In genomic region chr11:96789990-96790389, GRCm38 (mm10) we compare ENCODE assay signal across 8 mouse cellular contexts. TPM values are rescaled to one million over a fixed set of nuclear protein-coding genes. Genes with fewer than 3 reads are reported as not detected.
DNase-seq lines count a peak whose midpoint lies in the region; ATAC-seq and TF ChIP-seq lines count a peak whose summit lies in the region.

No protein-coding gene starts in this region.

- WGBS in lung, adult 2 months = 10% methylated on average over 5 of the region's 5 CpGs
- WGBS in intestine, embryonic 14.5 days = 5% methylated on average over 5 of the region's 5 CpGs
- 9% methylated on average over 5 of the region's 5 CpGs for WGBS in neural tube, embryonic 12.5 days

- H3K4me2 ChIP-seq in intestine, embryonic 14.5 days (ENCODE audit: low read length) = peak overlapping the region; percentile 92
- H3K4me2 ChIP-seq in neural tube, embryonic 12.5 days (replicated peaks) = peak overlapping the region; percentile 78

- peak overlapping the region; percentile 89 for H3K9ac ChIP-seq in intestine, embryonic 14.5 days (ENCODE audit: low read length)
- peak overlapping the region; percentile 94 for H3K9ac ChIP-seq in neural tube, embryonic 12.5 days

- 0 out of 2 replicates have a peak, but pooled peaks cover 8% of the 10 kb centered on the region for H3K36me3 ChIP-seq in intestine, embryonic 14.5 days (ENCODE audit: control insufficient read depth, insufficient read depth, low read length)
- no peaks in the 10 kb centered on the region for H3K36me3 ChIP-seq in neural tube, embryonic 12.5 days

- H3K4me3 ChIP-seq in lung, adult 2 months (replicated peaks; ENCODE audit: extremely low read depth, low read depth, low read length) = peak overlapping the region; percentile 78
- peak overlapping the region; percentile 88 for H3K4me3 ChIP-seq in intestine, embryonic 14.5 days (ENCODE audit: low read depth, low read length)
- H3K4me3 ChIP-seq in neural tube, embryonic 12.5 days = peak overlapping the region; percentile 95

- no peak overlapping the region for H3K27ac ChIP-seq in intestine, embryonic 14.5 days (ENCODE audit: low read depth)
- no peak overlapping the region for H3K27ac ChIP-seq in neural tube, embryonic 12.5 days

- no peak for ATAC-seq in intestine, embryonic 14.5 days (replicated peaks; ENCODE audit: low FRiP score, low TSS enrichment, low read depth)
- no peak for ATAC-seq in neural tube, embryonic 12.5 days (ENCODE audit: low FRiP score, low read depth)

- H3K9me3 ChIP-seq in intestine, embryonic 14.5 days (ENCODE audit: control insufficient read depth, low read length) = no peaks in the 10 kb centered on the region
- H3K9me3 ChIP-seq in neural tube, embryonic 12.5 days = no peaks in the 10 kb centered on the region

- H3K27me3 ChIP-seq in intestine, embryonic 14.5 days (replicated peaks; ENCODE audit: control insufficient read depth, insufficient read depth, low read length) = no peaks in the 10 kb centered on the region
- no peaks in the 10 kb centered on the region for H3K27me3 ChIP-seq in neural tube, embryonic 12.5 days (replicated peaks)

- no peak for DNase-seq in lung, adult 2 months
- no peak for DNase-seq in lung, postnatal 10 days
- peak; percentile 43 for DNase-seq in embryo, embryonic 11 days
- DNase-seq in intestine, embryonic 14.5 days (ENCODE audit: low spot score) = no peak
- no peak for DNase-seq in right cerebral cortex, adult 2 months (ENCODE audit: low spot score in 2 of 2)
- no peak for DNase-seq in gastrocnemius, postnatal 4 days (ENCODE audit: low spot score in 2 of 2)
- DNase-seq in layer of hippocampus, postnatal 14 days (ENCODE audit: low spot score in 2 of 2) = no peak

- no peak for TF ChIP-seq CTCF in lung, adult 2 months (IDR thresholded peaks at IDR 0.05; ENCODE audit: insufficient read depth, low read length)

- peaks cover 6% of the 10 kb centered on the region for H3K4me1 ChIP-seq in lung, adult 2 months (ENCODE audit: control insufficient read depth, insufficient read depth, low read length)
- H3K4me1 ChIP-seq in intestine, embryonic 14.5 days (replicated peaks; ENCODE audit: control insufficient read depth, insufficient read depth, low read length) = peaks cover 21% of the 10 kb centered on the region
- peaks cover 26% of the 10 kb centered on the region for H3K4me1 ChIP-seq in neural tube, embryonic 12.5 days

- no peak for TF ChIP-seq POLR2A in lung, adult 2 months (IDR thresholded peaks at IDR 0.05; ENCODE audit: borderline replicate concordance, extremely low read depth, low read depth, low read length)

RNA-seq across cellular contexts. Expression of gene Cbx1, which starts 1.1 kb away (rescaled TPM):
- 15.3 and 19.0 TPM in 2 replicates for polyA plus RNA-seq in lung, adult 2 months (2012; rRNA removed)
- 87.8 and 101 TPM in 2 replicates for polyA plus RNA-seq in intestine, embryonic 14.5 days (2014; fragmentation: Nextera tagmentation; extraction: Ambion mirVana)
- polyA plus RNA-seq in neural tube, embryonic 12.5 days (2016; fragmentation: Nextera tagmentation; extraction: Ambion mirVana) = 125 and 143 TPM in 2 replicates
- 10 to 100 TPM; 68.9 to 71.8 TPM for total RNA-seq in gastrocnemius, postnatal 4 days (2021)
- 10 to 100 TPM; 51.0 to 54.8 TPM for total RNA-seq in layer of hippocampus, postnatal 14 days (2021)

RNA-seq across cellular contexts. Expression of gene Snx11, which starts 12.6 kb away (rescaled TPM):
- 23.5 and 26.8 TPM in 2 replicates for polyA plus RNA-seq in lung, adult 2 months (2012; rRNA removed)
- 8.0 and 9.2 TPM in 2 replicates for polyA plus RNA-seq in intestine, embryonic 14.5 days (2014; fragmentation: Nextera tagmentation; extraction: Ambion mirVana)
- 57.0 and 58.4 TPM in 2 replicates for polyA plus RNA-seq in neural tube, embryonic 12.5 days (2016; fragmentation: Nextera tagmentation; extraction: Ambion mirVana)
- 10 to 100 TPM; 14.0 to 15.3 TPM for total RNA-seq in gastrocnemius, postnatal 4 days (2021)
- total RNA-seq in layer of hippocampus, postnatal 14 days (2021) = 10 to 100 TPM; 44.3 to 45.8 TPM

RNA-seq across cellular contexts. Expression of gene Nfe2l1, which starts 39.8 kb away (rescaled TPM):
- 225 and 264 TPM in 2 replicates for polyA plus RNA-seq in lung, adult 2 months (2012; rRNA removed)
- polyA plus RNA-seq in intestine, embryonic 14.5 days (2014; fragmentation: Nextera tagmentation; extraction: Ambion mirVana) = 36.0 and 36.7 TPM in 2 replicates
- 75.5 and 79.5 TPM in 2 replicates for polyA plus RNA-seq in neural tube, embryonic 12.5 days (2016; fragmentation: Nextera tagmentation; extraction: Ambion mirVana)
- 100 to 1,000 TPM; 200 to 204 TPM for total RNA-seq in gastrocnemius, postnatal 4 days (2021)
- 100 to 1,000 TPM; 185 to 187 TPM for total RNA-seq in layer of hippocampus, postnatal 14 days (2021)

RNA-seq across cellular contexts. Expression of gene Copz2, which starts 59.7 kb away (rescaled TPM):
- 39.7 and 44.8 TPM in 2 replicates for polyA plus RNA-seq in lung, adult 2 months (2012; rRNA removed)
- polyA plus RNA-seq in intestine, embryonic 14.5 days (2014; fragmentation: Nextera tagmentation; extraction: Ambion mirVana) = 100 and 102 TPM in 2 replicates
- polyA plus RNA-seq in neural tube, embryonic 12.5 days (2016; fragmentation: Nextera tagmentation; extraction: Ambion mirVana) = 41.4 and 46.9 TPM in 2 replicates
- total RNA-seq in gastrocnemius, postnatal 4 days (2021) = 10 to 100 TPM; 71.4 to 77.1 TPM
- total RNA-seq in layer of hippocampus, postnatal 14 days (2021) = 1 to 10 TPM; 2.9 to 6.2 TPM
